Mouse (Mus musculus) hindbrain, embryonic 12.5 days (tissue): ENCODE measurements at regions not wholly inside any gene's neighbourhood (a gene's known extent, or its start where the extent isn't known, plus 50 kb on each side); places are given as distances from the start of the nearest gene placed in this dataset.

Experiments used
- ATAC-seq: fragments of 200-750 bp; cut with Nextera tagmentation; 2 replicates; pipeline ENCODE4 v1.8.0; 2017; ENCODE audit warnings: moderate TSS enrichment; ENCODE audit not compliant: low FRiP score
- H3K27ac ChIP-seq: fragments of 300-500 bp; sonication (generic); 2 replicates; pipeline ENCODE4 v1.5.1; 2016; ENCODE audit warnings: mild to moderate bottlenecking
- H3K27me3 ChIP-seq: fragments of 300-500 bp; sonication (generic); 2 replicates; pipeline ENCODE4 v1.6.1; 2016; ENCODE audit warnings: mild to moderate bottlenecking
- H3K36me3 ChIP-seq: fragments of 300-500 bp; sonication (generic); 2 replicates; pipeline ENCODE4 v1.6.1; 2016; ENCODE audit warnings: mild to moderate bottlenecking
- H3K4me1 ChIP-seq: fragments of 300-500 bp; sonication (generic); 2 replicates; pipeline ENCODE4 v1.6.1; 2016
- H3K4me2 ChIP-seq: fragments of 300-500 bp; sonication (generic); replicated peaks from 2 replicates; pipeline ENCODE4 v1.6.1; 2016; ENCODE audit warnings: mild to moderate bottlenecking
- H3K4me3 ChIP-seq: fragments of 300-500 bp; sonication (generic); 2 replicates; pipeline ENCODE4 v1.5.1; 2016; ENCODE audit warnings: mild to moderate bottlenecking
- H3K9ac ChIP-seq: fragments of 300-500 bp; sonication (generic); 2 replicates; pipeline ENCODE4 v1.6.1; 2016; ENCODE audit warnings: mild to moderate bottlenecking, moderate library complexity
- H3K9me3 ChIP-seq: fragments of 300-500 bp; sonication (generic); replicated peaks from 2 replicates; pipeline ENCODE4 v1.6.1; 2016; ENCODE audit warnings: mild to moderate bottlenecking
- WGBS: fragments of 180-500 bp; shearing (Covaris S2); methylation state at CpG from one replicate; pipeline ENCODE4 v1.1.7; 2016; 5-methylcytosine and 5-hydroxymethylcytosine counted together

DNA sequence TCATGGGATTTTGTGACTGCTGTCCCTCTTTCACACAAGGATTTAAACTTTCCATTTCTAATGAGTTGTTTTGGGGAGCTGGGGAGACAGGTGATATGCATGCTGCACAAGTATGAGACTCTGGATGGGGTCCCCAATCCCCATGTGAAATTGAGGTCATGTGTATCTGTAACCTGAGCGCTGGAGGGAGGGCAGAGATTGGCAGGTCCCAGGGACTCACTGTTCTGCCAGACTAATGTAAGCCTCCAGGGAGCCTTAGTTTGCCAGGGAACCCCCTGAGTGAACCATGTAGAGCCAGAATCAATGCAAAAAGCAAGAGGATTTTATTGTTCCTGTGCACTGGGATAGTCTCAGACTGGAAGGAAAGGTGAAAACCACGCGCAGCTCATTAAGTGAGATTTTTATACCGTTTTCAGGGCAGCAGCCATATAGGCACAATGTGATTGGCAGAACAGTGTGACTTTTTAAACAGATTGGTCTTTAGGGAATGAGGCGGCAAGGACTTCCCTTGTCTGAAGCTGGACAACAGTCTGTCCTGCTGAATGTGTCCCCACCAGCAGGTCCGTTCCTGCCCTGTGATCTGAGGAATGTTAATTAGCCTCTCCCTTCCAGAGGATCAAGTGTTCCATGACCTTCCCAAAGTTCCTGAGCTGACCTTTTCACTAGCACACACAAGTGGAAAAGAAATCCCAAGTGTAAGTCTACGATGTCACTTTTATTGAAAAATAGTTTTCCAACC is 59.9 kb upstream of the Oxgr1 start:
- Histone ChIP-seq H3K4me2 (no peak overlapping the region), H3K9me3 (peaks cover 13% of the 10 kb centered on the region; the same call in 1 of the 2 replicates), H3K4me1 (peaks cover 4% of the 10 kb centered on the region; the same call in 1 of the 2 replicates), H3K27ac (no peak overlapping the region), H3K4me3 (no peak overlapping the region), H3K9ac (no peak overlapping the region), H3K36me3 (no peaks in the 10 kb centered on the region), H3K27me3 (no peaks in the 10 kb centered on the region)
- no peak for ATAC-seq
- 35% methylated on average over 7 of the region's 7 CpGs for WGBS

- peaks cover 13% of the 10 kb centered on the region; the same call in 1 of the 2 replicates for H3K9me3 ChIP-seq
- no peak overlapping the region for H3K4me3 ChIP-seq
- no peak overlapping the region for H3K4me2 ChIP-seq
- WGBS, result 56% methylated on average over 1 of the region's 1 CpGs
- no peaks in the 10 kb centered on the region for H3K27me3 ChIP-seq
- peaks cover 4% of the 10 kb centered on the region; the same call in 1 of the 2 replicates for H3K4me1 ChIP-seq
- H3K27ac ChIP-seq, result no peak overlapping the region
- H3K36me3 ChIP-seq, result no peaks in the 10 kb centered on the region
- no peak for ATAC-seq
- no peak overlapping the region for H3K9ac ChIP-seq
Measured at GRCm38 (mm10) chr14:120102749-120103142, 60.5 kb upstream of the Oxgr1 start.

- H3K9ac ChIP-seq, result no peak overlapping the region
- ATAC-seq, result no peak
- H3K4me3 ChIP-seq, result no peak overlapping the region
- no peak overlapping the region for H3K27ac ChIP-seq
- H3K36me3 ChIP-seq, result no peaks in the 10 kb centered on the region
- H3K27me3 ChIP-seq, result no peaks in the 10 kb centered on the region
- 0 out of 2 replicates have a peak, but pooled peaks cover 3% of the 10 kb centered on the region for H3K9me3 ChIP-seq
- H3K4me1 ChIP-seq, result no peaks in the 10 kb centered on the region
- 91% methylated on average over 1 of the region's 1 CpGs for WGBS
- no peak overlapping the region for H3K4me2 ChIP-seq
Measured at GRCm38 (mm10) chr14:120109846-120110245, 67.6 kb upstream of the Oxgr1 start.

- H3K27ac ChIP-seq, result no peak overlapping the region
- H3K4me1 ChIP-seq, result no peaks in the 10 kb centered on the region
- no peaks in the 10 kb centered on the region for H3K27me3 ChIP-seq
- H3K36me3 ChIP-seq, result no peaks in the 10 kb centered on the region
- no peak overlapping the region for H3K4me2 ChIP-seq
- no peak overlapping the region for H3K9ac ChIP-seq
- H3K9me3 ChIP-seq, result no peaks in the 10 kb centered on the region
- ATAC-seq, result no peak
- H3K4me3 ChIP-seq, result no peak overlapping the region
- 82% methylated on average over 4 of the region's 4 CpGs for WGBS
Measured at GRCm38 (mm10) chr14:120113316-120113715, 71.1 kb upstream of the Oxgr1 start.

GRCm38 (mm10) chr14:120118582-120118981 is 76.3 kb upstream of the Oxgr1 start:
- no peak overlapping the region for H3K9ac ChIP-seq
- 86% methylated on average over 7 of the region's 7 CpGs for WGBS
- no peaks in the 10 kb centered on the region for H3K4me1 ChIP-seq
- H3K4me3 ChIP-seq, result no peak overlapping the region
- H3K9me3 ChIP-seq, result no peaks in the 10 kb centered on the region
- no peak overlapping the region for H3K27ac ChIP-seq
- no peak for ATAC-seq
- H3K27me3 ChIP-seq, result no peaks in the 10 kb centered on the region
- H3K4me2 ChIP-seq, result no peak overlapping the region
- H3K36me3 ChIP-seq, result no peaks in the 10 kb centered on the region

GRCm38 (mm10) chr14:120119094-120119501 is 76.9 kb upstream of the Oxgr1 start:
- Histone ChIP-seq H3K4me1 (no peaks in the 10 kb centered on the region), H3K4me3 (no peak overlapping the region), H3K4me2 (no peak overlapping the region), H3K36me3 (no peaks in the 10 kb centered on the region), H3K27ac (no peak overlapping the region), H3K27me3 (no peaks in the 10 kb centered on the region), H3K9me3 (no peaks in the 10 kb centered on the region), H3K9ac (no peak overlapping the region)
- 91% methylated on average over 5 of the region's 5 CpGs for WGBS
- ATAC-seq, result no peak

- H3K9ac ChIP-seq, result no peak overlapping the region
- WGBS, result 58% methylated on average over 5 of the region's 5 CpGs
Measured at GRCm38 (mm10) chr14:120119506-120119905, 77.3 kb upstream of the Oxgr1 start.

GRCm38 (mm10) chr14:120120261-120120660 is 78.0 kb upstream of the Oxgr1 start:
- WGBS, result 92% methylated on average over 5 of the region's 5 CpGs
- Histone ChIP-seq H3K36me3 (no peaks in the 10 kb centered on the region), H3K4me3 (no peak overlapping the region), H3K27me3 (no peaks in the 10 kb centered on the region), H3K4me2 (no peak overlapping the region), H3K9me3 (0 out of 2 replicates have a peak, but pooled peaks cover 2% of the 10 kb centered on the region), H3K4me1 (no peaks in the 10 kb centered on the region), H3K9ac (no peak overlapping the region), H3K27ac (no peak overlapping the region)
- no peak for ATAC-seq

More at GRCm38 (mm10) chr14:120119506-120119905, 77.3 kb upstream of the Oxgr1 start:
- Histone ChIP-seq H3K27me3 (no peaks in the 10 kb centered on the region), H3K36me3 (no peaks in the 10 kb centered on the region), H3K4me1 (no peaks in the 10 kb centered on the region), H3K9me3 (no peaks in the 10 kb centered on the region), H3K27ac (no peak overlapping the region), H3K4me2 (no peak overlapping the region), H3K4me3 (no peak overlapping the region)
- ATAC-seq, result no peak

DNA sequence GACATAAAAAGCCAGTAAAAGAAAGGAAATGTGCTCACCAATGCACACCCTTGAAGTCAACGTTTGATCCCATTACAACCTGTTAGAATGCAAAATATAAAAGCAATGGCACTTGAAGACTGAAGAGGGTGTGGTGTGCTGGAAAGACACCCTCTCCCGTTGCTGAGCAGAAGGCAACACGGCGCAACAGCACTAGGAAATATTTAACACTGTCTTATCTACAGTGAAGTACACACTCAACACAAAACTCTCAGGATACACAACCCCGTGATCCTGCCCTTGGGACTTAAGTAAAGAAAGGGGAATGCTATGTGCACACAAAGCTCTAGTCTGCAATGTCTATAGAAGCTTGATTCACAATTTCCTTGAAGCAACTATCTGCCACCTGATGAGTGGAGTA is 83.1 kb upstream of the Oxgr1 start:
- 89% methylated on average over 5 of the region's 5 CpGs for WGBS
- Histone ChIP-seq H3K27ac (no peak overlapping the region), H3K36me3 (no peaks in the 10 kb centered on the region), H3K27me3 (no peaks in the 10 kb centered on the region), H3K9me3 (0 out of 2 replicates have a peak, but pooled peaks cover 6% of the 10 kb centered on the region), H3K9ac (no peak overlapping the region), H3K4me2 (no peak overlapping the region), H3K4me3 (no peak overlapping the region), H3K4me1 (no peaks in the 10 kb centered on the region)
- no peak for ATAC-seq

- H3K4me1 ChIP-seq, result no peaks in the 10 kb centered on the region
- no peak for ATAC-seq
- 87% methylated on average over 5 of the region's 5 CpGs for WGBS
- no peak overlapping the region for H3K4me2 ChIP-seq
- no peaks in the 10 kb centered on the region for H3K27me3 ChIP-seq
- 0 out of 2 replicates have a peak, but pooled peaks cover 6% of the 10 kb centered on the region for H3K9me3 ChIP-seq
- H3K36me3 ChIP-seq, result no peaks in the 10 kb centered on the region
- H3K9ac ChIP-seq, result no peak overlapping the region
- no peak overlapping the region for H3K4me3 ChIP-seq
- H3K27ac ChIP-seq, result no peak overlapping the region
Measured at GRCm38 (mm10) chr14:120127481-120127880, 85.2 kb upstream of the Oxgr1 start.

- 83% methylated on average over 6 of the region's 6 CpGs for WGBS
- H3K9me3 ChIP-seq, result no peaks in the 10 kb centered on the region
Measured at GRCm38 (mm10) chr14:120134346-120135008, 92.2 kb upstream of the Oxgr1 start.

GRCm38 (mm10) chr14:120135198-120135597 is 93.0 kb upstream of the Oxgr1 start:
- H3K4me3 ChIP-seq, result no peak overlapping the region
- H3K27me3 ChIP-seq, result 0 out of 2 replicates have a peak, but pooled peaks cover 2% of the 10 kb centered on the region
- ATAC-seq, result no peak
- H3K9me3 ChIP-seq, result no peaks in the 10 kb centered on the region
- no peak overlapping the region for H3K27ac ChIP-seq
- peaks cover 5% of the 10 kb centered on the region for H3K4me1 ChIP-seq
- no peaks in the 10 kb centered on the region for H3K36me3 ChIP-seq
- H3K9ac ChIP-seq, result no peak overlapping the region
- 58% methylated on average over 5 of the region's 5 CpGs for WGBS
- no peak overlapping the region for H3K4me2 ChIP-seq

More at GRCm38 (mm10) chr14:120134346-120135008, 92.2 kb upstream of the Oxgr1 start:
- Histone ChIP-seq H3K4me3 (no peak overlapping the region), H3K27ac (no peak overlapping the region), H3K4me1 (no peaks in the 10 kb centered on the region; the same call in 1 of the 2 replicates), H3K9ac (no peak overlapping the region), H3K27me3 (0 out of 2 replicates have a peak, but pooled peaks cover 2% of the 10 kb centered on the region), H3K36me3 (no peaks in the 10 kb centered on the region), H3K4me2 (no peak overlapping the region)
- ATAC-seq, result no peak
